In genomic region chr4:151216553-151217292, GRCm38 (mm10) we compare ENCODE assay signal across 9 mouse cellular contexts.
DNase-seq lines count a peak whose midpoint lies in the region; ATAC-seq and TF ChIP-seq lines count a peak whose summit lies in the region.
"Had no signal": no experiment of that assay in that cellular context is flagged by ENCODE, and none has a peak within 500 bp of the region (broad histone marks: within the 10 kb centered on the region; RNA-seq: fewer than 3 reads in every experiment).

No protein-coding gene starts in this region.

- H3K9ac ChIP-seq in lung, postnatal 0 days (replicated peaks; ENCODE audit: low read depth), result no peak overlapping the region
- H3K9ac ChIP-seq: limb, embryonic 12.5 days had no signal

- H3K9me3 ChIP-seq in lung, postnatal 0 days (ENCODE audit: low read length), result no peaks in the 10 kb centered on the region
- H3K9me3 ChIP-seq: limb, embryonic 12.5 days had no signal

- WGBS in lung, postnatal 0 days, result 56% methylated on average over 15 of the region's 15 CpGs

- peak; percentile 34 for ATAC-seq in lung, postnatal 0 days

- no peaks in the 10 kb centered on the region for H3K36me3 ChIP-seq in lung, postnatal 0 days (ENCODE audit: insufficient read depth, low read length)
- H3K36me3 ChIP-seq: limb, embryonic 12.5 days had no signal

- H3K27me3 ChIP-seq in lung, postnatal 0 days (replicated peaks; ENCODE audit: insufficient read depth, low read length), result no peaks in the 10 kb centered on the region
- H3K27me3 ChIP-seq: limb, embryonic 12.5 days had no signal

- no peak overlapping the region for H3K27ac ChIP-seq in lung, postnatal 0 days (ENCODE audit: low read length)
- H3K27ac ChIP-seq: limb, embryonic 12.5 days had no signal

- H3K4me1 ChIP-seq in lung, postnatal 0 days (ENCODE audit: insufficient read depth, low read depth, low read length), result no peaks in the 10 kb centered on the region
- H3K4me1 ChIP-seq: limb, embryonic 12.5 days had no signal

- TF ChIP-seq EP300 in lung, postnatal 0 days (IDR thresholded peaks at IDR 0.05), result no peak

- peak; percentile 42 for TF ChIP-seq CTCF in lung, postnatal 0 days (IDR thresholded peaks at IDR 0.05)

- DNase-seq in kidney, postnatal 14 days, result peak; percentile 14
- DNase-seq in kidney, adult 8-10 months, result no peak
- peak; percentile 21 for DNase-seq in thymus, postnatal 4 days
- DNase-seq in thymus, postnatal 0 days (ENCODE audit: low spot score), result no peak
- DNase-seq in lung, postnatal 0 days (ENCODE audit: low spot score), result peak; percentile 50
- DNase-seq in embryo, embryonic 9.5 days (ENCODE audit: extremely low spot score), result no peak
- no peak for DNase-seq in embryo, embryonic 10.5 days (ENCODE audit: low spot score)
- no peak for DNase-seq in thymus, postnatal 14 days

- H3K4me3 ChIP-seq in lung, postnatal 0 days (ENCODE audit: low read depth, low read length), result no peak overlapping the region
- H3K4me3 ChIP-seq: limb, embryonic 12.5 days had no signal

- no peak overlapping the region for H3K4me2 ChIP-seq in lung, postnatal 0 days (replicated peaks; ENCODE audit: low read depth, low read length)
- H3K4me2 ChIP-seq: limb, embryonic 12.5 days had no signal

Comparison
In these comparisons a context has a peak if more than half of its experiments do, and no peak if none do; other contexts are left out.
1. DNase-seq: peak in kidney, postnatal 14 days (single experiment), thymus, postnatal 4 days (single experiment) and lung, postnatal 0 days (single experiment); none in kidney, adult 8-10 months (0 of 2), thymus, postnatal 0 days (single experiment), embryo, embryonic 9.5 days (single experiment), embryo, embryonic 10.5 days (single experiment) and thymus, postnatal 14 days (single experiment).